ENCODE assay signal across 8 mouse cellular contexts in the genomic region with DNA sequence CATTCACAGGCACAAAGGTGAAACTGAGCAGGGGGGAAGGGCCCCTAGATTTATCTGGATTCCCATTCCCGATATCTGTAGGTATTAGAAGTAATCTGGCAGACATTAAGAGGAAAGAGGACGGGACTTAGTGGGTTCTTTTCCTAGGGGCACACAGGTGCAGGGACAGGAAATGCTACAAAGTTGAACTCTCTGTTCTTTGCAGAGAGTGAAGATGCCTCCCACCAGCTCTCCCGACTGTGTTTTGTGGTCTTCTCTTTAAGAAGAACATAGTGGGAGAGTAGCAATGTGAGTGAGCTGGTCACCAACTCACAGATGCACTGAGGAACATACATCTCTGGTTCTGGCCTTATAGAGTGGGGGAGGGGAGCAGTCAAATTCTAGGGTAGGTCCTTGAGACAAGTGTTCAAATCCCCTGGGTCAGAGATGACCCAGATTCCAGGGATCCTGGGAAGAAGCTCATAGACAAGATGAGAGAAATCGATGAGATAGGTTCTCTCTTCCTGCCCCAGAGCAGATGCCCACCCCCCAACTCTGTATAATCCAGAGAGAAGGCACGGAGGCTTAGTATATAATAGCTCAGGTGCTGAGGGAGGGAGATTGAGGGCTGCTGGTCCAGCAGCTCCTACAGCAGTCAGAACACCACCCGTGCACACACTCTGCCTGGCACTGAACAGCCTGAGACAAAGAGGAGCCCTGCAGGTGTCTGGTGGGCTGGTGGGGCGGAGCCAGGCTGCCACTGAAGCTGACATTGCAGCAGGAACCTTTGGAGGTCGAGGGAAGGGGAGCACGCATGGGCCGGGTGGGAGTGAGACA. TPM values are rescaled to one million over a fixed set of nuclear protein-coding genes. Genes with fewer than 3 reads are reported as not detected.
A peak's percentile ranks its signal among the peaks of the same experiment; 100 is the strongest.
DNase-seq lines count a peak whose midpoint lies in the region; ATAC-seq and TF ChIP-seq lines count a peak whose summit lies in the region.

No protein-coding gene starts in this region.

- H3K4me3 ChIP-seq in lung, postnatal 0 days (ENCODE audit: low read depth, low read length): peak overlapping the region; percentile 61; the same call in 1 of the 2 replicates
- peak overlapping the region; percentile 52 to 75 for H3K4me3 ChIP-seq in liver, embryonic 14.5 days (ENCODE audit: insufficient read depth in 1 of 2, low read depth in 2 of 2, low read length in 2 of 2)

- DNase-seq in CD4-positive, CD25-positive, alpha-beta regulatory T cell, adult 2 months (ENCODE audit: low read depth, low spot score): peak; percentile 40
- DNase-seq in lung, postnatal 0 days (ENCODE audit: low spot score): no peak
- DNase-seq in lung, postnatal 4 days: no peak
- no peak for DNase-seq in liver, embryonic 14.5 days (ENCODE audit: low read depth in 3 of 3, low spot score in 3 of 3)
- peak; percentile 81 to 86 for DNase-seq in thymus, adult 18-20 months
- DNase-seq in adrenal gland, postnatal 4 days (ENCODE audit: low spot score in 2 of 2): no peak
- DNase-seq in gastrocnemius, adult 8-10 months (ENCODE audit: low spot score in 2 of 2): no peak

- no peak for TF ChIP-seq EP300 in lung, postnatal 0 days (IDR thresholded peaks at IDR 0.05)
- no peak for TF ChIP-seq EP300 in liver, embryonic 14.5 days (IDR thresholded peaks at IDR 0.05; ENCODE audit: low read depth)

- ATAC-seq in CD4-positive, CD25-positive, alpha-beta regulatory T cell, adult 4 months: no peak
- ATAC-seq in lung, postnatal 0 days: no peak
- ATAC-seq in liver, embryonic 14.5 days (ENCODE audit: insufficient read depth): no peak

- peaks cover 7% of the 10 kb centered on the region; the same call in 1 of the 2 replicates for H3K27me3 ChIP-seq in lung, postnatal 0 days (replicated peaks; ENCODE audit: insufficient read depth, low read length)
- H3K27me3 ChIP-seq in liver, embryonic 14.5 days (ENCODE audit: control insufficient read depth, insufficient read depth, low read length): no peaks in the 10 kb centered on the region; the same call in 1 of the 2 replicates

- H3K9ac ChIP-seq in lung, postnatal 0 days (replicated peaks; ENCODE audit: low read depth): no peak overlapping the region
- H3K9ac ChIP-seq in liver, embryonic 14.5 days (replicated peaks): no peak overlapping the region

- 0 out of 2 replicates have a peak overlapping the region, but pooled peaks have one; percentile 99 for H3K4me2 ChIP-seq in lung, postnatal 0 days (replicated peaks; ENCODE audit: low read depth, low read length)
- H3K4me2 ChIP-seq in liver, embryonic 14.5 days (ENCODE audit: low read depth): peak overlapping the region; percentile 99

- 58% methylated on average over 10 of the region's 10 CpGs for WGBS in lung, postnatal 0 days
- WGBS in liver, embryonic 14.5 days (ENCODE audit: insufficient replicate concordance): 35% methylated on average over 10 of the region's 10 CpGs

- no peaks in the 10 kb centered on the region for H3K9me3 ChIP-seq in lung, postnatal 0 days (ENCODE audit: low read length)
- H3K9me3 ChIP-seq in liver, embryonic 14.5 days (ENCODE audit: control insufficient read depth, low read length): no peaks in the 10 kb centered on the region

- H3K36me3 ChIP-seq in lung, postnatal 0 days (ENCODE audit: insufficient read depth, low read length): no peaks in the 10 kb centered on the region
- no peaks in the 10 kb centered on the region for H3K36me3 ChIP-seq in liver, embryonic 14.5 days (replicated peaks; ENCODE audit: control insufficient read depth, insufficient read depth, low read depth)

- no peak for TF ChIP-seq CTCF in lung, postnatal 0 days (IDR thresholded peaks at IDR 0.05)
- TF ChIP-seq CTCF in liver, embryonic 14.5 days (IDR thresholded peaks at IDR 0.05; ENCODE audit: low read depth): no peak

- no peak overlapping the region for H3K27ac ChIP-seq in lung, postnatal 0 days (ENCODE audit: low read length)
- H3K27ac ChIP-seq in liver, embryonic 14.5 days: no peak overlapping the region

- H3K4me1 ChIP-seq in lung, postnatal 0 days (ENCODE audit: insufficient read depth, low read depth, low read length): peaks cover 24% of the 10 kb centered on the region; the same call in 1 of the 2 replicates
- H3K4me1 ChIP-seq in liver, embryonic 14.5 days (replicated peaks; ENCODE audit: control insufficient read depth in 2 of 2, insufficient read depth in 2 of 2, low read length in 1 of 2): peaks cover 24 to 56% of the 10 kb centered on the region in 2 experiments

RNA-seq across cellular contexts. Expression of a gene that starts 1.4 kb away (rescaled TPM):
- polyA plus RNA-seq in CD4-positive, CD25-positive, alpha-beta regulatory T cell, adult 4 months (2017; shearing (Covaris generic)): 10 to 100 TPM; 34.7 to 38.6 TPM
- 0.85 and 0.87 TPM in 2 replicates for polyA plus RNA-seq in lung, postnatal 0 days (2015; fragmentation: Nextera tagmentation; extraction: Ambion mirVana)
- polyA plus RNA-seq in liver, embryonic 14.5 days (2012; rRNA removed): 1.8 and 2.2 TPM in 2 replicates
- 1.0 and 1.2 TPM in 2 replicates for polyA plus RNA-seq in liver, embryonic 14.5 days (2014; fragmentation: Nextera tagmentation; extraction: Ambion mirVana)
- total RNA-seq in adrenal gland, postnatal 4 days (2021): 1 to 10 TPM; 4.1 to 5.8 TPM
- under 1 TPM; 0.31 to 0.70 (median 0.34) TPM for total RNA-seq in gastrocnemius, adult 8-10 months (2022)

Comparison
In these comparisons a context has a peak if more than half of its experiments do, and no peak if none do; other contexts are left out.
1. DNase-seq: peak in CD4-positive, CD25-positive, alpha-beta regulatory T cell, adult 2 months (single experiment) and thymus, adult 18-20 months (2 of 2); none in lung, postnatal 0 days (single experiment), lung, postnatal 4 days (0 of 2), liver, embryonic 14.5 days (0 of 3), adrenal gland, postnatal 4 days (0 of 2) and gastrocnemius, adult 8-10 months (0 of 2).
2. RNA of a gene that starts 1.4 kb away (polyA plus RNA-seq): 34.7 to 38.6 TPM in CD4-positive, CD25-positive, alpha-beta regulatory T cell, adult 4 months; 1.0 to 2.2 TPM in liver, embryonic 14.5 days and 0.85 to 0.87 TPM in lung, postnatal 0 days; every median in the first group is over 10 times any median in the second.